Mouse (Mus musculus): ENCODE measurements around the gene Plcl2. TPM values are rescaled to one million over a fixed set of nuclear protein-coding genes. Genes with fewer than 3 reads are reported as not detected.

Gene Plcl2
- polyA plus RNA-seq, 1 experiment from 2014 or later = 3.6 TPM

GRCm38 (mm10) chr17:50505910-50506634 is 3.1 kb upstream of the Plcl2 start:
- Histone ChIP-seq H3K27me3 (ENCODE audit: insufficient read depth, poor library complexity, severe bottlenecking) (peaks cover 15% of the 10 kb centered on the region), H3K27ac (no peak overlapping the region), H3K4me3 (no peak overlapping the region), H3K36me3 (no peaks in the 10 kb centered on the region), H3K4me1 (replicated peaks) (peaks cover 25% of the 10 kb centered on the region), H3K9me3 (no peaks in the 10 kb centered on the region)
- 83% methylated on average over 10 of the region's 10 CpGs for WGBS
- DNase-seq (ENCODE audit: low spot score) = no peak

- WGBS = 90% methylated on average over 13 of the region's 13 CpGs
- H3K4me1 ChIP-seq (replicated peaks) = peaks cover 26% of the 10 kb centered on the region
- H3K27me3 ChIP-seq (ENCODE audit: insufficient read depth, poor library complexity, severe bottlenecking) = peaks cover 15% of the 10 kb centered on the region
- H3K9me3 ChIP-seq = no peaks in the 10 kb centered on the region
- H3K4me3 ChIP-seq = no peak overlapping the region
- no peaks in the 10 kb centered on the region for H3K36me3 ChIP-seq
- no peak overlapping the region for H3K27ac ChIP-seq
- no peak for DNase-seq (ENCODE audit: low spot score)
These were observed 2.3 kb upstream of the Plcl2 start for GRCm38 (mm10) chr17:50506861-50507321.

- peak overlapping the region; percentile 96 for H3K27ac ChIP-seq
- no peak for DNase-seq (ENCODE audit: low spot score)
- no peaks in the 10 kb centered on the region for H3K36me3 ChIP-seq
These were observed 988 bp upstream of the Plcl2 start for GRCm38 (mm10) chr17:50508055-50508774.

GRCm38 (mm10) chr17:50508775-50509250 is 390 bp upstream of the Plcl2 start:
- under 1% methylated on average over 69 of the region's 72 CpGs for WGBS
- Histone ChIP-seq H3K36me3 (no peaks in the 10 kb centered on the region), H3K9me3 (no peaks in the 10 kb centered on the region), H3K4me3 (peak overlapping the region; percentile 88), H3K4me1 (replicated peaks) (peaks cover 26% of the 10 kb centered on the region), H3K27me3 (ENCODE audit: insufficient read depth, poor library complexity, severe bottlenecking) (peaks cover 15% of the 10 kb centered on the region), H3K27ac (peak overlapping the region; percentile 96)
- peak; percentile 87 for DNase-seq (ENCODE audit: low spot score)

More at GRCm38 (mm10) chr17:50508055-50508774, 988 bp upstream of the Plcl2 start:
- 12% methylated on average over 18 of the region's 18 CpGs for WGBS
- Histone ChIP-seq H3K9me3 (no peaks in the 10 kb centered on the region), H3K4me1 (replicated peaks) (peaks cover 26% of the 10 kb centered on the region), H3K27me3 (ENCODE audit: insufficient read depth, poor library complexity, severe bottlenecking) (peaks cover 15% of the 10 kb centered on the region), H3K4me3 (peak overlapping the region; percentile 88)

- no peaks in the 10 kb centered on the region for H3K36me3 ChIP-seq
- H3K27ac ChIP-seq = no peak overlapping the region; the same call in 1 of the 2 replicates
- H3K9me3 ChIP-seq = no peaks in the 10 kb centered on the region
- DNase-seq (ENCODE audit: low spot score) = no peak
- H3K4me1 ChIP-seq (replicated peaks) = peaks cover 26% of the 10 kb centered on the region
- H3K27me3 ChIP-seq (ENCODE audit: insufficient read depth, poor library complexity, severe bottlenecking) = peaks cover 15% of the 10 kb centered on the region
- WGBS = 66% methylated on average over 2 of the region's 2 CpGs
- H3K4me3 ChIP-seq = peak overlapping the region; percentile 88
These were observed 1.1 kb downstream of the Plcl2 start for GRCm38 (mm10) chr17:50510279-50510678.

GRCm38 (mm10) chr17:50510741-50511140 is 1.5 kb downstream of the Plcl2 start:
- H3K27ac ChIP-seq = no peak overlapping the region
- H3K36me3 ChIP-seq = no peaks in the 10 kb centered on the region
- H3K9me3 ChIP-seq = no peaks in the 10 kb centered on the region
- peaks cover 26% of the 10 kb centered on the region for H3K4me1 ChIP-seq (replicated peaks)
- peak overlapping the region; percentile 88 for H3K4me3 ChIP-seq
- no peak for DNase-seq (ENCODE audit: low spot score)
- 88% methylated on average over 1 of the region's 1 CpGs for WGBS
- H3K27me3 ChIP-seq (ENCODE audit: insufficient read depth, poor library complexity, severe bottlenecking) = peaks cover 15% of the 10 kb centered on the region

GRCm38 (mm10) chr17:50512222-50512621 is 3.0 kb downstream of the Plcl2 start:
- Histone ChIP-seq H3K27me3 (ENCODE audit: insufficient read depth, poor library complexity, severe bottlenecking) (peaks cover 10% of the 10 kb centered on the region), H3K4me3 (no peak overlapping the region), H3K36me3 (no peaks in the 10 kb centered on the region), H3K4me1 (replicated peaks) (peaks cover 26% of the 10 kb centered on the region), H3K9me3 (no peaks in the 10 kb centered on the region), H3K27ac (no peak overlapping the region)
- no peak for DNase-seq (ENCODE audit: low spot score)
- WGBS = 83% methylated on average over 5 of the region's 5 CpGs

- Histone ChIP-seq H3K27ac (no peak overlapping the region), H3K4me3 (no peak overlapping the region), H3K4me1 (replicated peaks) (peaks cover 26% of the 10 kb centered on the region), H3K36me3 (no peaks in the 10 kb centered on the region), H3K9me3 (no peaks in the 10 kb centered on the region), H3K27me3 (ENCODE audit: insufficient read depth, poor library complexity, severe bottlenecking) (peaks cover 4% of the 10 kb centered on the region)
- DNase-seq (ENCODE audit: low spot score) = no peak
- 92% methylated on average over 7 of the region's 7 CpGs for WGBS
These were observed 3.6 kb downstream of the Plcl2 start for GRCm38 (mm10) chr17:50512841-50513240.

GRCm38 (mm10) chr17:50513376-50513775 is 4.2 kb downstream of the Plcl2 start:
- WGBS = 94% methylated on average over 7 of the region's 7 CpGs
- Histone ChIP-seq H3K36me3 (no peaks in the 10 kb centered on the region), H3K4me3 (no peak overlapping the region), H3K4me1 (replicated peaks) (peaks cover 21% of the 10 kb centered on the region), H3K9me3 (no peaks in the 10 kb centered on the region), H3K27ac (no peak overlapping the region), H3K27me3 (ENCODE audit: insufficient read depth, poor library complexity, severe bottlenecking) (no peaks in the 10 kb centered on the region)
- DNase-seq (ENCODE audit: low spot score) = no peak

- 88% methylated on average over 7 of the region's 7 CpGs for WGBS
- Histone ChIP-seq H3K4me3 (no peak overlapping the region), H3K9me3 (no peaks in the 10 kb centered on the region), H3K27me3 (ENCODE audit: insufficient read depth, poor library complexity, severe bottlenecking) (no peaks in the 10 kb centered on the region), H3K4me1 (replicated peaks) (peaks cover 17% of the 10 kb centered on the region), H3K27ac (no peak overlapping the region), H3K36me3 (no peaks in the 10 kb centered on the region)
- no peak for DNase-seq (ENCODE audit: low spot score)
These were observed 4.8 kb downstream of the Plcl2 start for GRCm38 (mm10) chr17:50514012-50514411.

GRCm38 (mm10) chr17:50515926-50516325 is 6.7 kb downstream of the Plcl2 start:
- Histone ChIP-seq H3K4me1 (replicated peaks) (peaks cover 2% of the 10 kb centered on the region), H3K27me3 (ENCODE audit: insufficient read depth, poor library complexity, severe bottlenecking) (no peaks in the 10 kb centered on the region), H3K9me3 (no peaks in the 10 kb centered on the region), H3K27ac (no peak overlapping the region), H3K36me3 (no peaks in the 10 kb centered on the region), H3K4me3 (no peak overlapping the region)
- DNase-seq (ENCODE audit: low spot score) = no peak
- 82% methylated on average over 4 of the region's 4 CpGs for WGBS

GRCm38 (mm10) chr17:50517781-50518415 is 8.7 kb downstream of the Plcl2 start:
- 80% methylated on average over 6 of the region's 6 CpGs for WGBS
- Histone ChIP-seq H3K27ac (no peak overlapping the region), H3K9me3 (no peaks in the 10 kb centered on the region), H3K27me3 (ENCODE audit: insufficient read depth, poor library complexity, severe bottlenecking) (no peaks in the 10 kb centered on the region), H3K4me3 (no peak overlapping the region), H3K4me1 (replicated peaks) (no peaks in the 10 kb centered on the region; the same call in 1 of the 2 replicates), H3K36me3 (no peaks in the 10 kb centered on the region)
- no peak for DNase-seq (ENCODE audit: low spot score)

All from hindbrain, embryonic 10.5 days (tissue).